Mouse (Mus musculus) stomach, embryonic 15.5 days (tissue): Measurements from ENCODE around the gene Ppp1r1c. TPM values are rescaled to one million over a fixed set of nuclear protein-coding genes. Genes with fewer than 3 reads are reported as not detected.
"Not testable (repeated sequence)": the region's sequence is repeated elsewhere in the genome, so short reads cannot be mapped to it uniquely, and the experiment has no call there.

Experiments used
- ATAC-seq: fragments of 200-750 bp; cut with Nextera tagmentation; 2 replicates; pipeline ENCODE4 v1.8.0; 2017; ENCODE audit warnings: low read depth, moderate number of reproducible peaks, moderate TSS enrichment; ENCODE audit not compliant: insufficient read depth, low FRiP score
- H3K27ac ChIP-seq: fragments of 300-500 bp; sonication (generic); 2 replicates; pipeline ENCODE4 v1.5.1; 2015; ENCODE audit warnings: mild to moderate bottlenecking, inconsistent platforms
- H3K27me3 ChIP-seq: fragments of 300-500 bp; sonication (generic); replicated peaks from 2 replicates; pipeline ENCODE4 v1.6.1; 2015; ENCODE audit warnings: inconsistent platforms
- H3K36me3 ChIP-seq: fragments of 300-500 bp; sonication (generic); 2 replicates; pipeline ENCODE4 v1.6.1; 2015; ENCODE audit warnings: inconsistent platforms
- H3K4me1 ChIP-seq: fragments of 300-500 bp; sonication (generic); 2 replicates; pipeline ENCODE4 v1.6.1; 2015; ENCODE audit warnings: inconsistent platforms
- H3K4me2 ChIP-seq: fragments of 300-500 bp; sonication (generic); 2 replicates; pipeline ENCODE4 v1.6.1; 2015; ENCODE audit warnings: mild to moderate bottlenecking, inconsistent platforms
- H3K4me3 ChIP-seq: fragments of 300-500 bp; sonication (generic); replicated peaks from 2 replicates; pipeline ENCODE4 v1.5.1; 2015; ENCODE audit warnings: inconsistent platforms
- H3K9ac ChIP-seq: fragments of 300-500 bp; sonication (generic); 2 replicates; pipeline ENCODE4 v1.6.1; 2015; ENCODE audit warnings: inconsistent platforms
- H3K9me3 ChIP-seq: fragments of 300-500 bp; sonication (generic); 2 replicates; pipeline ENCODE4 v1.6.1; 2016; ENCODE audit warnings: inconsistent platforms
- WGBS: fragments of 180-500 bp; shearing (Covaris S2); methylation state at CpG from one replicate; pipeline ENCODE4 v1.1.7; 2015; 5-methylcytosine and 5-hydroxymethylcytosine counted together
- polyA plus RNA-seq: library from polyadenylated mRNA; unstranded; fragments of >200 nt; fragmentation: Nextera tagmentation; extraction: Ambion mirVana; gene quantifications from 2 replicates; pipeline ENCODE4 v1.2.1, GENCODE M21; 2015

The Ppp1r1c gene
- polyA plus RNA-seq, 1 experiment from 2014 or later: not detected

GRCm38 (mm10) chr2:79797444-79797843 is 89.9 kb downstream of the Ppp1r1c start:
- no peak overlapping the region for H3K4me2 ChIP-seq
- no peak for ATAC-seq
- no peaks in the 10 kb centered on the region for H3K4me1 ChIP-seq
- no peaks in the 10 kb centered on the region for H3K36me3 ChIP-seq
- H3K9ac ChIP-seq: no peak overlapping the region
- H3K4me3 ChIP-seq: no peak overlapping the region
- no peaks in the 10 kb centered on the region for H3K27me3 ChIP-seq
- H3K9me3 ChIP-seq: no peaks in the 10 kb centered on the region
- no peak overlapping the region for H3K27ac ChIP-seq
- 62% methylated on average over 2 of the region's 2 CpGs for WGBS

- Histone ChIP-seq H3K9ac (no peak overlapping the region), H3K27ac (no peak overlapping the region), H3K4me3 (no peak overlapping the region), H3K9me3 (no peaks in the 10 kb centered on the region), H3K4me1 (no peaks in the 10 kb centered on the region), H3K27me3 (no peaks in the 10 kb centered on the region), H3K4me2 (no peak overlapping the region), H3K36me3 (no peaks in the 10 kb centered on the region)
- no peak for ATAC-seq
- 32% methylated on average over 7 of the region's 7 CpGs for WGBS
Observed at GRCm38 (mm10) chr2:79798627-79799026, 91.0 kb downstream of the Ppp1r1c start.

- no peak overlapping the region for H3K4me2 ChIP-seq
- H3K4me3 ChIP-seq: no peak overlapping the region
- peaks cover 3% of the 10 kb centered on the region; the same call in 1 of the 2 replicates for H3K4me1 ChIP-seq
- no peaks in the 10 kb centered on the region for H3K36me3 ChIP-seq
- H3K27me3 ChIP-seq: no peaks in the 10 kb centered on the region
- H3K27ac ChIP-seq: no peak overlapping the region
- 0 out of 2 replicates have a peak, but pooled peaks have one; percentile 43 for ATAC-seq
- no peaks in the 10 kb centered on the region for H3K9me3 ChIP-seq
- H3K9ac ChIP-seq: no peak overlapping the region
- 39% methylated on average over 3 of the region's 3 CpGs for WGBS
Observed at GRCm38 (mm10) chr2:79815708-79816484, 108.3 kb downstream of the Ppp1r1c start.

- no peak overlapping the region for H3K4me3 ChIP-seq
- H3K4me2 ChIP-seq: no peak overlapping the region
- no peaks in the 10 kb centered on the region for H3K27me3 ChIP-seq
- WGBS: 69% methylated on average over 3 of the region's 3 CpGs
- H3K9ac ChIP-seq: no peak overlapping the region
- no peaks in the 10 kb centered on the region for H3K9me3 ChIP-seq
- no peak overlapping the region for H3K27ac ChIP-seq
- ATAC-seq: no peak
- no peaks in the 10 kb centered on the region for H3K36me3 ChIP-seq
- H3K4me1 ChIP-seq: peaks cover 3% of the 10 kb centered on the region; the same call in 1 of the 2 replicates
Observed at GRCm38 (mm10) chr2:79819543-79819942, 112.0 kb downstream of the Ppp1r1c start.

- no peaks in the 10 kb centered on the region for H3K27me3 ChIP-seq
- no peaks in the 10 kb centered on the region for H3K4me1 ChIP-seq
- no peak for ATAC-seq
- H3K4me3 ChIP-seq: no peak overlapping the region
- H3K9me3 ChIP-seq: no peaks in the 10 kb centered on the region
- no peak overlapping the region for H3K27ac ChIP-seq
- no peaks in the 10 kb centered on the region for H3K36me3 ChIP-seq
- H3K4me2 ChIP-seq: no peak overlapping the region
- 66% methylated on average over 4 of the region's 4 CpGs for WGBS
- H3K9ac ChIP-seq: no peak overlapping the region
Observed at GRCm38 (mm10) chr2:79825853-79826252, 118.3 kb downstream of the Ppp1r1c start.

- Histone ChIP-seq H3K4me1 (no peaks in the 10 kb centered on the region), H3K9ac (no peak overlapping the region), H3K36me3 (no peaks in the 10 kb centered on the region), H3K4me3 (no peak overlapping the region), H3K27ac (no peak overlapping the region), H3K4me2 (no peak overlapping the region), H3K27me3 (no peaks in the 10 kb centered on the region), H3K9me3 (no peaks in the 10 kb centered on the region)
- 38% methylated on average over 6 of the region's 6 CpGs for WGBS
- no peak for ATAC-seq
Observed at GRCm38 (mm10) chr2:79839090-79839489, 131.5 kb downstream of the Ppp1r1c start.

- no peaks in the 10 kb centered on the region for H3K9me3 ChIP-seq
- H3K4me3 ChIP-seq: no peak overlapping the region
- H3K9ac ChIP-seq: no peak overlapping the region
- 36% methylated on average over 5 of the region's 5 CpGs for WGBS
- H3K4me1 ChIP-seq: no peaks in the 10 kb centered on the region
- no peak overlapping the region for H3K27ac ChIP-seq
- no peak; the same call in 1 of the 2 replicates for ATAC-seq
- H3K4me2 ChIP-seq: no peak overlapping the region
- H3K36me3 ChIP-seq: no peaks in the 10 kb centered on the region
- H3K27me3 ChIP-seq: no peaks in the 10 kb centered on the region
Observed at GRCm38 (mm10) chr2:79839513-79839912, 131.9 kb downstream of the Ppp1r1c start.

- not testable (repeated sequence) for H3K27me3 ChIP-seq, H3K4me2 ChIP-seq, H3K27ac ChIP-seq, H3K4me1 ChIP-seq, H3K9me3 ChIP-seq, H3K9ac ChIP-seq, H3K36me3 ChIP-seq, ATAC-seq, H3K4me3 ChIP-seq
- 84% methylated on average over 13 of the region's 13 CpGs for WGBS
Observed at GRCm38 (mm10) chr2:79847396-79847795, 139.8 kb downstream of the Ppp1r1c start.

- no peak overlapping the region for H3K4me3 ChIP-seq
- no peaks in the 10 kb centered on the region for H3K9me3 ChIP-seq
- H3K4me2 ChIP-seq: no peak overlapping the region
- no peak for ATAC-seq
- H3K27me3 ChIP-seq: no peaks in the 10 kb centered on the region
- no peaks in the 10 kb centered on the region for H3K4me1 ChIP-seq
- no peaks in the 10 kb centered on the region for H3K36me3 ChIP-seq
- H3K27ac ChIP-seq: no peak overlapping the region
- WGBS: 98% methylated on average over 1 of the region's 1 CpGs
- H3K9ac ChIP-seq: no peak overlapping the region
Observed at GRCm38 (mm10) chr2:79856874-79857273, 149.3 kb downstream of the Ppp1r1c start.

- no peak for ATAC-seq
- H3K27ac ChIP-seq: no peak overlapping the region
- no peak overlapping the region for H3K4me2 ChIP-seq
- no peaks in the 10 kb centered on the region for H3K36me3 ChIP-seq
- H3K9ac ChIP-seq: no peak overlapping the region
- H3K4me1 ChIP-seq: no peaks in the 10 kb centered on the region
- 45% methylated on average over 9 of the region's 9 CpGs for WGBS
- no peaks in the 10 kb centered on the region for H3K9me3 ChIP-seq
- H3K4me3 ChIP-seq: no peak overlapping the region
- H3K27me3 ChIP-seq: no peaks in the 10 kb centered on the region
Observed at GRCm38 (mm10) chr2:79865275-79865999, 157.9 kb downstream of the Ppp1r1c start.
